Mouse (Mus musculus): Measurements from ENCODE around the gene Crybb1. TPM values are rescaled to one million over a fixed set of nuclear protein-coding genes. Genes with fewer than 3 reads are reported as not detected.
A peak's percentile ranks its signal among the peaks of the same experiment; 100 is the strongest.

Crybb1 gene
- polyA plus RNA-seq, 1 experiment from 2014 or later: 0.83 TPM

DNA sequence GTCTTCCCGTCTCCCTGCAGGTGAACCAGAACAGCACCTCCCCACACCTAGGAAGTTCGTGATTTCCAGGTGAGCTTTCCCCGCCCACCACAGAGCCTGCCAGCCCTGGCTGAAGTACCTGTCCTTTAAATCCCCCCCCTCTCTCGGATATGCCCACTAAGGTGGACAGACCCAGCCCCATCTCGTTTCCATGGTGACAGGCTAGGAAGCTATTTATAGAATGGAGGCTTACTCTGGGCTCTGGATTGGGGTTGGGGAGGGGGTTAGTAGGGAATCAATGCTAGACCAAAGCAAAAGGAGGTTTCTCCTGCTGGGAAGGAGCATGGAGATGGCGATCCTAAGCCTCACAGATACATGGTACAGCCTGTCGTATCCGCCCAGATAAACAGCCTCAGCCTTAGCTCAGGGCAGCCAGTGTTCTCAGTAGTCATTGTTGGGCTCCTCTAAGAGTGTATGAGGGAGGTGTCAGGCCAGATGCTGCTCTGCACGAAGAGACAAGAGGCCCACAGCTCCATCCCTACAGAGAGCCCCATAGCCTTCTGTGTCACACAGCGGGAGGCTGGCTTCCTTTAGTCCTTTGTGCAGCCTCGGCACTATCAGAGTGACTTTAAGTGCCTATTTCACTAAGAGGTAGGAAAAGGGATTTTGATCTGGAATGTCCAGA is 57.7 kb downstream of the Crybb1 start:
- WGBS: 83% methylated on average over 11 of the region's 11 CpGs
- Histone ChIP-seq H3K36me3 (ENCODE audit: control insufficient read depth, insufficient read depth, low read length) (peaks cover 54% of the 10 kb centered on the region), H3K27ac (ENCODE audit: low read depth, low read length) (no peak overlapping the region), H3K4me3 (ENCODE audit: low read length) (no peak overlapping the region), H3K4me1 (ENCODE audit: control insufficient read depth, insufficient read depth, low read length) (no peaks in the 10 kb centered on the region), H3K9ac (ENCODE audit: low read depth, low read length) (no peak overlapping the region), H3K4me2 (replicated peaks; ENCODE audit: low read depth, low read length) (no peak overlapping the region), H3K27me3 (ENCODE audit: control insufficient read depth, insufficient read depth, low read length) (no peaks in the 10 kb centered on the region), H3K9me3 (ENCODE audit: control insufficient read depth, low read length) (no peaks in the 10 kb centered on the region)
- no peak for ATAC-seq (ENCODE audit: low FRiP score, low TSS enrichment)

GRCm38 (mm10) chr5:112316468-112316867 is 60.9 kb downstream of the Crybb1 start:
- Histone ChIP-seq H3K36me3 (ENCODE audit: control insufficient read depth, insufficient read depth, low read length) (peaks cover 30% of the 10 kb centered on the region), H3K4me1 (ENCODE audit: control insufficient read depth, insufficient read depth, low read length) (no peaks in the 10 kb centered on the region), H3K9me3 (ENCODE audit: control insufficient read depth, low read length) (no peaks in the 10 kb centered on the region), H3K27ac (ENCODE audit: low read depth, low read length) (no peak overlapping the region), H3K4me3 (ENCODE audit: low read length) (no peak overlapping the region), H3K9ac (ENCODE audit: low read depth, low read length) (no peak overlapping the region), H3K27me3 (ENCODE audit: control insufficient read depth, insufficient read depth, low read length) (no peaks in the 10 kb centered on the region), H3K4me2 (replicated peaks; ENCODE audit: low read depth, low read length) (no peak overlapping the region)
- WGBS: 75% methylated on average over 5 of the region's 5 CpGs
- 0 out of 2 replicates have a peak, but pooled peaks have one; percentile 44 for ATAC-seq (ENCODE audit: low FRiP score, low TSS enrichment)

GRCm38 (mm10) chr5:112317328-112317727 is 61.7 kb downstream of the Crybb1 start:
- Histone ChIP-seq H3K9me3 (ENCODE audit: control insufficient read depth, low read length) (no peaks in the 10 kb centered on the region), H3K4me2 (replicated peaks; ENCODE audit: low read depth, low read length) (no peak overlapping the region), H3K36me3 (ENCODE audit: control insufficient read depth, insufficient read depth, low read length) (peaks cover 24% of the 10 kb centered on the region), H3K9ac (ENCODE audit: low read depth, low read length) (no peak overlapping the region), H3K27ac (ENCODE audit: low read depth, low read length) (no peak overlapping the region), H3K4me3 (ENCODE audit: low read length) (no peak overlapping the region), H3K4me1 (ENCODE audit: control insufficient read depth, insufficient read depth, low read length) (no peaks in the 10 kb centered on the region), H3K27me3 (ENCODE audit: control insufficient read depth, insufficient read depth, low read length) (no peaks in the 10 kb centered on the region)
- 64% methylated on average over 5 of the region's 5 CpGs for WGBS
- ATAC-seq (ENCODE audit: low FRiP score, low TSS enrichment): no peak

Other genes with a start within 250 kb of the Crybb1 start
- gene Cryba4, start 3.3 kb upstream of the Crybb1 start, polyA plus RNA-seq (2014; fragmentation: Nextera tagmentation; extraction: Ambion mirVana): 0.83 and 1.4 TPM in 2 replicates
- 39.9 and 50.3 TPM in 2 replicates for gene Tpst2, start 20.9 kb downstream of the Crybb1 start, polyA plus RNA-seq (2014; fragmentation: Nextera tagmentation; extraction: Ambion mirVana)
- 15.7 and 22.3 TPM in 2 replicates for gene Tfip11, start 70.5 kb downstream of the Crybb1 start, polyA plus RNA-seq (2014; fragmentation: Nextera tagmentation; extraction: Ambion mirVana)
- 46.0 and 47.0 TPM in 2 replicates for gene Srrd, start 87.2 kb downstream of the Crybb1 start, polyA plus RNA-seq (2014; fragmentation: Nextera tagmentation; extraction: Ambion mirVana)
- gene Hps4, start 87.3 kb downstream of the Crybb1 start, polyA plus RNA-seq (2014; fragmentation: Nextera tagmentation; extraction: Ambion mirVana): 35.4 and 37.6 TPM in 2 replicates
- gene Gm6583, start 100.2 kb downstream of the Crybb1 start, polyA plus RNA-seq (2014; fragmentation: Nextera tagmentation; extraction: Ambion mirVana): 0.12 and 0.41 TPM in 2 replicates
- gene Asphd2, start 139.1 kb downstream of the Crybb1 start, polyA plus RNA-seq (2014; fragmentation: Nextera tagmentation; extraction: Ambion mirVana): 8.2 and 9.0 TPM in 2 replicates
- gene Gm6588, start 193.6 kb downstream of the Crybb1 start, polyA plus RNA-seq (2014; fragmentation: Nextera tagmentation; extraction: Ambion mirVana): not detected in 2 replicates